Mouse (Mus musculus): ENCODE measurements around the gene Ube2m. TPM values are rescaled to one million over a fixed set of nuclear protein-coding genes. Genes with fewer than 3 reads are reported as not detected.

The Ube2m gene
- polyA plus RNA-seq, 1 experiment from 2014 or later, result 91.5 TPM

- no peak for DNase-seq (ENCODE audit: low spot score)
Measured at GRCm38 (mm10) chr7:13006011-13006410, 32.1 kb downstream of the Ube2m start.

- DNase-seq (ENCODE audit: low spot score), result no peak
Measured at GRCm38 (mm10) chr7:13003380-13003779, 34.7 kb downstream of the Ube2m start.

GRCm38 (mm10) chr7:13001584-13001983, 36.5 kb downstream of the Ube2m start:
- no peak for DNase-seq (ENCODE audit: low spot score)

GRCm38 (mm10) chr7:12998851-12999250, 39.2 kb downstream of the Ube2m start, which contains the start of gene Trim28:
Trim28 (plus strand) TSS chr7:12999114.
- DNase-seq (ENCODE audit: low spot score), result no peak

GRCm38 (mm10) chr7:12998053-12998452, 40.0 kb downstream of the Ube2m start, which contains the start of gene Slc27a5:
Slc27a5 (minus strand) TSS chr7:12998192.
- no peak for DNase-seq (ENCODE audit: low spot score)

GRCm38 (mm10) chr7:12997230-12997629, 40.8 kb downstream of the Ube2m start:
- DNase-seq (ENCODE audit: low spot score), result no peak

- no peak for DNase-seq (ENCODE audit: low spot score)
Measured at GRCm38 (mm10) chr7:12995862-12996261, 42.2 kb downstream of the Ube2m start.

- DNase-seq (ENCODE audit: low spot score), result no peak
Measured at GRCm38 (mm10) chr7:12993148-12993547, 44.9 kb downstream of the Ube2m start.

GRCm38 (mm10) chr7:12992222-12992621, 45.9 kb downstream of the Ube2m start:
- peak; percentile 63 for DNase-seq (ENCODE audit: low spot score)

- DNase-seq (ENCODE audit: low spot score), result peak; percentile 39
Measured at GRCm38 (mm10) chr7:12987409-12988189, 50.5 kb downstream of the Ube2m start.

GRCm38 (mm10) chr7:12986906-12987305, 51.2 kb downstream of the Ube2m start:
- DNase-seq (ENCODE audit: low spot score), result no peak

GRCm38 (mm10) chr7:12985724-12986123, 52.4 kb downstream of the Ube2m start:
- DNase-seq (ENCODE audit: low spot score), result no peak

Other genes with a start within 250 kb of the Ube2m start
- gene Zscan18, start 234.6 kb downstream of the Ube2m start, polyA plus RNA-seq (2015; fragmentation: Nextera tagmentation; extraction: Ambion mirVana), result 1.2 and 1.5 TPM in 2 replicates
- gene Zfp329, start 219.4 kb downstream of the Ube2m start, polyA plus RNA-seq (2015; fragmentation: Nextera tagmentation; extraction: Ambion mirVana), result 11.0 and 17.6 TPM in 2 replicates
- gene Zfp110, start 203.5 kb downstream of the Ube2m start, polyA plus RNA-seq (2015; fragmentation: Nextera tagmentation; extraction: Ambion mirVana), result 34.5 and 36.7 TPM in 2 replicates
- 1.9 and 2.4 TPM in 2 replicates for gene Zfp128, start 157.1 kb downstream of the Ube2m start, polyA plus RNA-seq (2015; fragmentation: Nextera tagmentation; extraction: Ambion mirVana)
- gene Zscan22, start 140.5 kb downstream of the Ube2m start, polyA plus RNA-seq (2015; fragmentation: Nextera tagmentation; extraction: Ambion mirVana), result 4.6 and 7.2 TPM in 2 replicates
- 1,115 and 1,143 TPM in 2 replicates for gene Rps5, start 116.0 kb downstream of the Ube2m start, polyA plus RNA-seq (2015; fragmentation: Nextera tagmentation; extraction: Ambion mirVana)
- gene Rnf225, start 110.9 kb downstream of the Ube2m start, polyA plus RNA-seq (2015; fragmentation: Nextera tagmentation; extraction: Ambion mirVana), result 0.22 and 0.42 TPM in 2 replicates
- 4.9 and 5.0 TPM in 2 replicates for gene Zfp324, start 72.4 kb downstream of the Ube2m start, polyA plus RNA-seq (2015; fragmentation: Nextera tagmentation; extraction: Ambion mirVana)
- gene Zfp446, start 60.4 kb downstream of the Ube2m start, polyA plus RNA-seq (2015; fragmentation: Nextera tagmentation; extraction: Ambion mirVana), result 5.7 and 5.8 TPM in 2 replicates
- gene Slc27a5, start 40.1 kb downstream of the Ube2m start, polyA plus RNA-seq (2015; fragmentation: Nextera tagmentation; extraction: Ambion mirVana), result 0.06 and 0.08 TPM in 2 replicates
- gene Trim28, start 39.2 kb downstream of the Ube2m start, polyA plus RNA-seq (2015; fragmentation: Nextera tagmentation; extraction: Ambion mirVana), result 236 and 274 TPM in 2 replicates
- gene Zbtb45, start 28.2 kb downstream of the Ube2m start, polyA plus RNA-seq (2015; fragmentation: Nextera tagmentation; extraction: Ambion mirVana), result 27.8 and 30.8 TPM in 2 replicates
- gene Chmp2a, start 3.5 kb downstream of the Ube2m start, polyA plus RNA-seq (2015; fragmentation: Nextera tagmentation; extraction: Ambion mirVana), result 226 and 230 TPM in 2 replicates
- gene Mzf1, start 16.5 kb upstream of the Ube2m start, polyA plus RNA-seq (2015; fragmentation: Nextera tagmentation; extraction: Ambion mirVana), result 1.1 and 1.6 TPM in 2 replicates
- not detected in 2 replicates for gene Vmn1r85, start 56.9 kb upstream of the Ube2m start, polyA plus RNA-seq (2015; fragmentation: Nextera tagmentation; extraction: Ambion mirVana)
- not detected in 2 replicates for gene Vmn1r86, start 81.6 kb upstream of the Ube2m start, polyA plus RNA-seq (2015; fragmentation: Nextera tagmentation; extraction: Ambion mirVana)
- gene Vmn1r87, start 101.9 kb upstream of the Ube2m start, polyA plus RNA-seq (2015; fragmentation: Nextera tagmentation; extraction: Ambion mirVana), result not detected in 2 replicates
- gene Vmn1r88, start 121.3 kb upstream of the Ube2m start, polyA plus RNA-seq (2015; fragmentation: Nextera tagmentation; extraction: Ambion mirVana), result not detected in 2 replicates
- gene Vmn1r89, start 174.7 kb upstream of the Ube2m start, polyA plus RNA-seq (2015; fragmentation: Nextera tagmentation; extraction: Ambion mirVana), result not detected in 2 replicates
- 125 and 129 TPM in 2 replicates for gene Lig1, start 239.0 kb upstream of the Ube2m start, polyA plus RNA-seq (2015; fragmentation: Nextera tagmentation; extraction: Ambion mirVana)
- 3.7 and 3.8 TPM in 2 replicates for gene Zswim9, start 240.4 kb upstream of the Ube2m start, polyA plus RNA-seq (2015; fragmentation: Nextera tagmentation; extraction: Ambion mirVana)